ENCODE assay signal across 23 mouse cellular contexts in genomic region chr14:73878267-73878666, GRCm38 (mm10).
DNase-seq lines count a peak whose midpoint lies in the region; ATAC-seq and TF ChIP-seq lines count a peak whose summit lies in the region.
"Had no signal": no experiment of that assay in that cellular context is flagged by ENCODE, and none has a peak within 500 bp of the region (broad histone marks: within the 10 kb centered on the region; RNA-seq: fewer than 3 reads in every experiment).

No protein-coding gene starts in this region.

- H3K9me3 ChIP-seq in CH12.LX (replicated peaks; ENCODE audit: low read length) = no peaks in the 10 kb centered on the region
- H3K9me3 ChIP-seq: G1E had no signal

- peaks cover 11 to 53% of the 10 kb centered on the region in 2 experiments; a peak in 3 of 4 replicates for H3K4me1 ChIP-seq in CH12.LX (ENCODE audit: control insufficient read depth in 1 of 2, insufficient read depth in 2 of 2)

- H3K9ac ChIP-seq in CH12.LX (ENCODE audit: insufficient read depth, low read depth) = no peak overlapping the region

- no peaks in the 10 kb centered on the region for H3K27me3 ChIP-seq in CH12.LX (replicated peaks)

- no peak overlapping the region for H3K27ac ChIP-seq in CH12.LX (ENCODE audit: insufficient read depth, low read depth)

- dilution Hi-C loops in CH12.LX (cut with MboI; ENCODE audit: extremely low pct_ligation_motif_present, extremely low pct_unique_long_range_greater_than_20kb, low sequenced_read_pairs) = no loop called here

- TF ChIP-seq RAD21 in CH12.LX (IDR thresholded peaks at IDR 0.05; ENCODE audit: low read depth, low read length) = no peak

- no peak for TF ChIP-seq POLR2A in CH12.LX (IDR thresholded peaks at IDR 0.05; ENCODE audit: low read depth, low read length)

- no peak overlapping the region for H3K4me3 ChIP-seq in CH12.LX (replicated peaks in 1 of 3; ENCODE audit: low read depth in 2 of 3, low read length in 2 of 3, poor library complexity in 1 of 3)

- in situ Hi-C loops in CH12.LX (cut with MboI; ENCODE audit: low pct_ligation_motif_present, low pct_unique_long_range_greater_than_20kb, low sequenced_read_pairs) = no loop called here

- no peaks in the 10 kb centered on the region for H3K79me2 ChIP-seq in CH12.LX (replicated peaks; ENCODE audit: control insufficient read depth, extremely low read depth, insufficient read depth, poor library complexity, severe bottlenecking)

- no peak for DNase-seq in frontal cortex, postnatal 14 days (ENCODE audit: low spot score in 2 of 2)
- no peak for DNase-seq in CH12.LX (ENCODE audit: extremely low read depth)
- DNase-seq in brain, adult 2 months (ENCODE audit: low read depth, low spot score) = peak; percentile 27
- DNase-seq in heart, postnatal 10 days = no peak
- DNase-seq in c-Kit-positive CD71-positive TER-119-positive erythroid progenitor cells, embryonic 14.5 days (ENCODE audit: low spot score) = no peak
- DNase-seq: adrenal gland, adult 2 months; adrenal gland, adult 8-10 months; adrenal gland, postnatal 10 days; adrenal gland, postnatal 14 days; adrenal gland, postnatal 25 days; adrenal gland, postnatal 36 days; B cell, adult 2 months; cerebellum, adult 11 months; cerebellum, adult 11-12 months; cerebellum, adult 18-20 months; cerebellum, adult 2 months; cerebellum, adult 8-10 months; cerebellum, adult 9-10 months had no signal

- ATAC-seq in frontal cortex, adult (ENCODE audit: low TSS enrichment) = peak; percentile 72
- ATAC-seq: activated CD4-positive, CD25-positive, alpha-beta regulatory T cell, adult 4 months; CD4-positive, CD25-positive, alpha-beta regulatory T cell, adult 4 months; Patski had no signal

- no peak for TF ChIP-seq EP300 in CH12.LX (IDR thresholded peaks at IDR 0.05; ENCODE audit: low read length)

- H3K36me3 ChIP-seq in CH12.LX (replicated peaks in 1 of 2; ENCODE audit: control insufficient read depth in 1 of 2, insufficient read depth in 1 of 2, low read length in 1 of 2) = no peaks in the 10 kb centered on the region
- H3K36me3 ChIP-seq: G1E had no signal

- no peak overlapping the region for H3K4me2 ChIP-seq in CH12.LX (ENCODE audit: insufficient read depth, low read depth, poor library complexity, severe bottlenecking)

- TF ChIP-seq CTCF in CH12.LX (conservative IDR thresholded peaks at IDR 0.05 in 1 of 2, IDR thresholded peaks at IDR 0.05 in 1 of 2; ENCODE audit: low read depth in 2 of 2, low read length in 2 of 2) = no peak

- intact Hi-C loops in heart, postnatal 10 days (cut with DNase I) = no loop called here

TF ChIP-seq in CH12.LX, 34 proteins besides CTCF, POLR2A, EP300 and RAD21:
- TF ChIP-seq KAT2A (IDR thresholded peaks at IDR 0.05; ENCODE audit: insufficient replicate concordance, low read length) (no peak), BHLHE40 (IDR thresholded peaks at IDR 0.05; ENCODE audit: low read depth, low read length) (no peak), MAFK (IDR thresholded peaks at IDR 0.05; ENCODE audit: insufficient replicate concordance, low read length) (peak; percentile 54; the same call in 1 of the 2 replicates), MEF2A (IDR thresholded peaks at IDR 0.05; ENCODE audit: borderline replicate concordance, low read depth, low read length) (no peak)
